Mouse (Mus musculus) G1E (cell line): ENCODE data around the gene Eif2b2.

Experiments used
- CTCF ChIP-seq: IDR thresholded peaks from 2 replicates; pipeline ENCODE4 v1.5.1; 2012; ENCODE audit warnings: low read depth, low read length, inconsistent platforms, mixed read lengths
- GATA1 ChIP-seq: IDR thresholded peaks from 2 replicates; pipeline ENCODE4 v1.6.1; 2012; ENCODE audit warnings: borderline replicate concordance, low read length, inconsistent platforms, mixed read lengths

- TF ChIP-seq CTCF: no peak
- TF ChIP-seq GATA1: no peak
Measured at GRCm38 (mm10) chr12:85205425-85205824, 13.9 kb upstream of the Eif2b2 start.
